Mouse (Mus musculus) embryonic facial prominence, embryonic 10.5 days (tissue): ENCODE measurements around the gene Cmtm1. TPM values are rescaled to one million over a fixed set of nuclear protein-coding genes. Genes with fewer than 3 reads are reported as not detected.
"Not testable (repeated sequence)": the region's sequence is repeated elsewhere in the genome, so short reads cannot be mapped to it uniquely, and the experiment has no call there.

Source experiments
- DNase-seq: peaks from one replicate; pipeline ENCODE4 v3.0.0-alpha.2; 2017; ENCODE audit warnings: low spot score
- H3K27ac ChIP-seq: fragments of 300-500 bp; sonication (generic); replicated peaks from 2 replicates; pipeline ENCODE4 v1.5.1; 2016; ENCODE audit warnings: mild to moderate bottlenecking
- H3K27me3 ChIP-seq: fragments of 300-500 bp; sonication (generic); replicated peaks from 2 replicates; pipeline ENCODE4 v1.6.1; 2016; ENCODE audit warnings: low read depth, mild to moderate bottlenecking; ENCODE audit not compliant: poor library complexity, severe bottlenecking
- H3K36me3 ChIP-seq: fragments of 300-500 bp; sonication (generic); replicated peaks from 2 replicates; pipeline ENCODE4 v1.6.1; 2016; ENCODE audit warnings: mild to moderate bottlenecking, moderate library complexity
- H3K4me1 ChIP-seq: fragments of 300-500 bp; sonication (generic); 2 replicates; pipeline ENCODE4 v1.6.1; 2016
- H3K4me3 ChIP-seq: fragments of 300-500 bp; sonication (generic); 2 replicates; pipeline ENCODE4 v1.5.1; 2016; ENCODE audit warnings: mild to moderate bottlenecking, moderate library complexity
- H3K9me3 ChIP-seq: fragments of 300-500 bp; sonication (generic); 2 replicates; pipeline ENCODE4 v1.6.1; 2016; ENCODE audit warnings: mild to moderate bottlenecking
- WGBS: fragments of 180-500 bp; shearing (Covaris S2); methylation state at CpG from one replicate; pipeline ENCODE4 v1.1.7; 2016; 5-methylcytosine and 5-hydroxymethylcytosine counted together
- polyA plus RNA-seq: library from polyadenylated mRNA; unstranded; fragments of >200 nt; fragmentation: Nextera tagmentation; extraction: Ambion mirVana; gene quantifications from 2 replicates; pipeline ENCODE4 v1.2.1, GENCODE M21; 2016

Gene Cmtm1
- polyA plus RNA-seq, 1 experiment from 2014 or later, result not detected

DNA sequence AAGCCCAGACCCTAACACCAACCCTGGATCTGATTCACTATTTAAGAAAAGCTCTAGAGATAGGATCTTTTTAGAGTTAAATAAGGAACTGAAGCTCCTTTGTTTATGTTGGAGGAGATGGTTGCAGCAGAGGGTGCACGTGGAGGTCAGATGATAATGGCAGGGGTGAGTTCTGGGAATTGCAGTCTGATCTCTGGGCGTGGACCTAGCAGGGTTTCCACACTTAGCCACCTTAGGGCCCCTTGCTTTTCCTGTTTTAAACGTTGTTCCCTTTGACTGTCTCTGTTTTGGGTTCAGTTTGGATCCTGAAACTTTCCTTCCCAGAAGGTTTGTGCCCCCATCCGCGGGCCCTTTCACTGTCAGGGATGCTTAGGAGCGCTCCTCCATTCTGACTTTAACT is 1.6 kb downstream of the Cmtm1 start:
- WGBS, result 56% methylated on average over 6 of the region's 6 CpGs
- not testable (repeated sequence) for H3K9me3 ChIP-seq, H3K27ac ChIP-seq, H3K36me3 ChIP-seq, H3K4me3 ChIP-seq, H3K27me3 ChIP-seq, H3K4me1 ChIP-seq, DNase-seq

DNA sequence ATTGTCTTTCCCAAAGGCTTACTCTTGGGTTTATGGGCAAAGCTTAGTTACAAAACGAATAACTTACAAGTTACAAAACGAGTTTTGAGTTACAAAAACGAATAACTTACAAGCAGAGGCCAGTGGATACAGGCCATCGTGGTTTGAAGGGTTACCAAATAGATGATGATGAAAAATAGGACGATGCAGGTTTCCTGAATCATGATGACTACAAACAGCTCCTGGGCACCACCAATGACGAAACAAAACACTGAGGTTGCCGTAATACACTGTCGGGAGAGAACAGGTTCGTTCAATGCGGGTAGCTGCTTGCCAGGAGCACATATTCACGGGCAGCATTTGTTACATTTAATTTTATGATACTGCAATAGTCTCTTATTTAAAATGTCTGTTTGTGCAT is 5.0 kb downstream of the Cmtm1 start:
- Histone ChIP-seq H3K4me3 (no peak overlapping the region), H3K27me3 (no peaks in the 10 kb centered on the region), H3K4me1 (peaks cover 13% of the 10 kb centered on the region), H3K36me3 (no peaks in the 10 kb centered on the region), H3K9me3 (no peaks in the 10 kb centered on the region), H3K27ac (no peak overlapping the region)
- 88% methylated on average over 11 of the region's 11 CpGs for WGBS
- no peak for DNase-seq

DNA sequence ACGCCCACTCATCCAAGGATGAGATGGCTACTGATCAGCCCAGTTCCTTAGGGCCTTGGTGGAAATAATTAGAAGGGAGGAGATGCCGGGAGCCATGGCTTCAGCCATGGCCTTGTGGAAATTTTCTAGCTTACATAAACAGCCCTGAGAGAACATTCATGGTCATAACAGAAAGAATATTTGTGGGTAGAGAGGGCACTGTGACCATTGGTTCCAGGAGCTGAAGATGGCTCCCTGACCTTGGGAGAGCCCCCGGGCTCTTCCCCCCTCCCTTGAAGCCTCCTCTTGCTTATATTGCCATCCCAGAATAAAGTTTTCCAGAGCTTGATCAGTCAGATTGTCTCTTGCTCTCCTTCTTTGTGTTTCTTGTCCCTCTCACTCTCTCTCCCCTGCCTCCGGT is 7.4 kb downstream of the Cmtm1 start:
- not testable (repeated sequence) for H3K27me3 ChIP-seq, H3K4me3 ChIP-seq, H3K36me3 ChIP-seq, H3K9me3 ChIP-seq, DNase-seq, H3K27ac ChIP-seq
- 87% methylated on average over 4 of the region's 4 CpGs for WGBS
- H3K4me1 ChIP-seq, result peaks cover 13% of the 10 kb centered on the region

DNA sequence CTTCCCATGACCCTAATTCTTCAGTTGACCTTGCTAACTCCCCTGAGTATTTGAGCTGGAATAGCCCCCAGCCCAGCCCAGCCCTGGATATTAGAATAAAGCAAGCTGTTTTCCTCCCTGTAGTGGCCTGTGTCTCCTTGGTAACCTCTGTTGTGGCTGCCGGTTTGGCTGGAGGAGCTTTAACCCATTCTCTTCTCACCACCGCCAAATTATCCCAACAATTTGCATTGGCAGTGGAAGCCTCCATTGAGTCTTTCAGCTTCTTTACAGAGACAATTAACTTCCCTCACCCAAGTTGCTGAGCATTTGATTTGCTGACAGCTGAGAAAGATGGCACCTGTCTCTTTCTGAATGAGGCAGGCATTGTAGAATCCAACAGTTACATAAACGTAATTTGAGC is 8.4 kb downstream of the Cmtm1 start:
- not testable (repeated sequence) for H3K36me3 ChIP-seq, H3K27me3 ChIP-seq, H3K27ac ChIP-seq, H3K4me3 ChIP-seq, H3K9me3 ChIP-seq
- peak; percentile 37 for DNase-seq
- H3K4me1 ChIP-seq, result peaks cover 16% of the 10 kb centered on the region
- WGBS, result 14% methylated on average over 3 of the region's 3 CpGs

DNA sequence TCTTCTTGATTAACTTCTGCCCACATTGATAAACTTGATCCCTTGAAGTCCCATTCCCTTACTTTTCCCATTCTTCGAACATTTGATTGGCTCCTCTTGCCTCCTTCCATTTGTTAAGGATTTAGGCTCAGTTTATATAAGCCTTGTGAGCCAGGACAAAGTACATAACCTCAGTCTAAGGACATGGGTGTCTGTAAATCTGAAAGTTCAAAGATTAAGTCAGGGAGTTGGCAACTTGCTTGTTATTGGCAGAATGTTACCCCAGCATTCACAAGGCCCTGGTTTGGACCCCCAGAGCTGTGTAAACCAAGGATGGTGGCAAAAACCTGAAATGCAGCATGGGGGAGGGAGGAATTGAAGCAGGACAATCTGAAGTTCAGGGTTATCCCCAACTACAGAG is 15.5 kb downstream of the Cmtm1 start:
- Histone ChIP-seq H3K4me1 (peaks cover 3% of the 10 kb centered on the region; the same call in 1 of the 2 replicates), H3K4me3 (no peak overlapping the region), H3K9me3 (no peaks in the 10 kb centered on the region), H3K27ac (no peak overlapping the region), H3K27me3 (no peaks in the 10 kb centered on the region), H3K36me3 (no peaks in the 10 kb centered on the region)
- WGBS, result 90% methylated on average over 1 of the region's 1 CpGs
- no peak for DNase-seq

- not testable (repeated sequence) for H3K4me3 ChIP-seq, H3K27me3 ChIP-seq, H3K9me3 ChIP-seq, H3K4me1 ChIP-seq, DNase-seq, H3K27ac ChIP-seq, H3K36me3 ChIP-seq
- 88% methylated on average over 12 of the region's 12 CpGs for WGBS
These were observed 16.9 kb downstream of the Cmtm1 start, which contains the start of gene Cmtm2a for GRCm38 (mm10) chr8:104293081-104293480. Gene Cmtm2a, minus strand, starts transcription at chr8:104293181.

- 88% methylated on average over 6 of the region's 6 CpGs for WGBS
- no peak for DNase-seq
- H3K4me3 ChIP-seq, result no peak overlapping the region
These were observed 41.0 kb downstream of the Cmtm1 start for GRCm38 (mm10) chr8:104268937-104269440.

GRCm38 (mm10) chr8:104268368-104268767 is 41.6 kb downstream of the Cmtm1 start:
- no peak for DNase-seq
- peaks cover 20% of the 10 kb centered on the region for H3K36me3 ChIP-seq
- H3K4me3 ChIP-seq, result no peak overlapping the region
- H3K4me1 ChIP-seq, result no peaks in the 10 kb centered on the region
- no peak overlapping the region for H3K27ac ChIP-seq
- H3K27me3 ChIP-seq, result no peaks in the 10 kb centered on the region
- H3K9me3 ChIP-seq, result no peaks in the 10 kb centered on the region

More at GRCm38 (mm10) chr8:104268937-104269440, 41.0 kb downstream of the Cmtm1 start:
- no peaks in the 10 kb centered on the region for H3K4me1 ChIP-seq
- H3K27me3 ChIP-seq, result no peaks in the 10 kb centered on the region
- H3K27ac ChIP-seq, result no peak overlapping the region
- no peaks in the 10 kb centered on the region for H3K9me3 ChIP-seq
- peaks cover 14% of the 10 kb centered on the region for H3K36me3 ChIP-seq

DNA sequence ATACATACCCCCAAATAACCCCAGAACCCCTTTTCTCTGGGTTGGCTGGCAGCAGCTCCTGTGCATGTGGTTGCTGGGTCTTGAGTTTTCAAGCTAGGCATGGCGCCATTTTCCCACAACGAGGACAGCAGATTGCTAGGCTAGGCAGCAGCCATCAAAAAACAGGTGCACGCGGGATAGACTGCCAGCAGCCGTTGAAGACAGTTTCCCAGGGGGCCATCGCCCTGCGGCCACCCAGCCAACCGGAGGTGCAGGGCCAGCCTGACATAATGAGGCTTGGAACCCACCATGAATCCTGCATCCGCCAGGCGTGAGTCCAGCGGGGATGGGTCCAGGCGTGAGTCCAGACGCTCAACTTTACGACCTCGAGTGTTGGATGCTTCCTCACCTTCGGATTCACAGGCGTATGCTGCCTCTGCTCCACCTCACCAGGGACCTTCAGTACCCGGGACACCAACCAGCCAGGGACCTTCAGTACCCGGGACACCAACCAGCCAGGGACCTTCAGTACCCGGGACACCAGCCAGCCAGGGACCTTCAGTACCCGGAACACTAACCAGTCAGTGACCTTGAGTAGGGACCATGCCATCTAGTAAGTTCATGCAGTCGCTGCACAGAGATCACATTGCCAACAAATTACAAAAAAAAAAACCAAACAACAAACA is 45.5 kb downstream of the Cmtm1 start:
- not testable (repeated sequence) for H3K4me3 ChIP-seq, H3K27ac ChIP-seq, H3K9me3 ChIP-seq, H3K4me1 ChIP-seq, H3K27me3 ChIP-seq, DNase-seq
- 97% methylated on average over 22 of the region's 22 CpGs for WGBS
- peaks cover 45% of the 10 kb centered on the region for H3K36me3 ChIP-seq

GRCm38 (mm10) chr8:104261802-104262201 is 48.1 kb downstream of the Cmtm1 start:
- H3K4me1 ChIP-seq, H3K4me3 ChIP-seq, H3K27ac ChIP-seq, DNase-seq, H3K27me3 ChIP-seq, H3K9me3 ChIP-seq: not testable (repeated sequence)
- peaks cover 69% of the 10 kb centered on the region for H3K36me3 ChIP-seq
- WGBS, result 95% methylated on average over 5 of the region's 5 CpGs

DNA sequence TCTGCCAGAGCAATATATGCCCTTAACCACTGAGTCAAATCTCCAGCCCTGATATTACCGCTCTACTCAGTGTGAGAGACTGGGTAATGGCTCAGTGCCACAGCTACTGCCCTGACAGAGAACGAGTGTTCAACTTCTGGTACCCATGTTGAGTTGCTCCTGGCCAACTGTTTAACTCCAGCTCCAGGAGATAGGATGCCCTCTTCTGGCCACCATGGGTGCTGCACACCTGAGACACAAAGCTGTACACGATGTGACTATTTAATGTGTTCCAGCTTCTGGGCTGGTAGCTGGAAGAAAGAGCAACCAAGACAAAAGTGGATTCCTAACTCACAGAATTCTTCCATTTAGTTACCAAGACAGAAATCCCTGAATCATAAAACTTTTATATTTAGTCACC is 56.9 kb downstream of the Cmtm1 start:
- H3K27ac ChIP-seq, result no peak overlapping the region
- H3K4me1 ChIP-seq, result peaks cover 15% of the 10 kb centered on the region
- no peaks in the 10 kb centered on the region for H3K9me3 ChIP-seq
- DNase-seq, result peak; percentile 25
- no peak overlapping the region for H3K4me3 ChIP-seq
- 85% methylated on average over 3 of the region's 3 CpGs for whole genome bisulfite sequencing
- no peaks in the 10 kb centered on the region for H3K27me3 ChIP-seq
- peaks cover 11% of the 10 kb centered on the region for H3K36me3 ChIP-seq

DNA sequence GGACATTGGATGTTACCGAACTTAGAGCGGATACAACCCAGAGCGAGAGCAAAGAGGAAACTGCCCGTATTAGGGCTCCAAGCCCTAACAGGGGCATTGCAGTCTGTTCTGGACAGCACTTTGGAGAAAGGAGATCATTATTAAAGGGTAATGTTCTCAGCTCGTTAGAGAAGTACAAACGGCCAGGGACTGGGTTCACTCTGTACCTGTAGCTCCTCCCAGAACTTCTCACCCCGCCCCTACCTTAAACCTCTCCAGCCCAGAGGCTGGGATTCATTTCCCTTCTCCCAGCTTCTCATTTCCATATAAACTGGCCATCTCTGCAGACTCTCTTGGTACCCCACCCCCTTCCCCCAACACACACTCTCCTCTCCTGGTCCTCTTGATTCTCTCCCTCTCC is 58.5 kb downstream of the Cmtm1 start:
- 0% methylated on average over 7 of the region's 7 CpGs for WGBS
- H3K9me3 ChIP-seq, result no peaks in the 10 kb centered on the region
- DNase-seq, result peak; percentile 38
- H3K4me1 ChIP-seq, result peaks cover 29% of the 10 kb centered on the region
- no peaks in the 10 kb centered on the region for H3K27me3 ChIP-seq
- H3K4me3 ChIP-seq, result peak overlapping the region; percentile 71
- H3K36me3 ChIP-seq, result no peaks in the 10 kb centered on the region
- peak overlapping the region; percentile 90 for H3K27ac ChIP-seq

GRCm38 (mm10) chr8:104250439-104251367 is 59.2 kb downstream of the Cmtm1 start, which contains the start of gene Cklf:
Gene Cklf, plus strand, starts transcription at chr8:104250861.
- WGBS, result 3% methylated on average over 41 of the region's 41 CpGs
- peak; percentile 93 for DNase-seq
- no peaks in the 10 kb centered on the region for H3K36me3 ChIP-seq
- peak within 1 kb of the TSS; percentile 90 for H3K27ac ChIP-seq
- H3K27me3 ChIP-seq, result no peaks in the 10 kb centered on the region
- peak within 1 kb of the TSS; percentile 71 for H3K4me3 ChIP-seq
- peaks cover 29% of the 10 kb centered on the region for H3K4me1 ChIP-seq
- H3K9me3 ChIP-seq, result no peaks in the 10 kb centered on the region
